Mouse (Mus musculus): ENCODE results near the gene Spem1.

- no peak for TF ChIP-seq CTCF (IDR thresholded peaks at IDR 0.05; ENCODE audit: extremely low read depth, insufficient read length, insufficient replicate concordance, low read depth, low read length)
- no peak for TF ChIP-seq POLR2A (IDR thresholded peaks at IDR 0.05; ENCODE audit: low read depth, low read length)
These were observed 44.3 kb downstream of the Spem1 start for GRCm38 (mm10) chr11:69777504-69778257.
